Mouse (Mus musculus) E14TG2a.4 (cell line): ENCODE measurements around the gene Klhdc8b.

Experiments used
- H3K27me3 ChIP-seq: 2 replicates; pipeline ENCODE4 v1.6.1; 2014; ENCODE audit warnings: low read length, control low read depth; ENCODE audit not compliant: insufficient read depth
- H3K36me3 ChIP-seq: 2 replicates; pipeline ENCODE4 v1.6.1; 2014; ENCODE audit warnings: low read length, control low read depth; ENCODE audit not compliant: insufficient read depth
- H3K4me1 ChIP-seq: replicated peaks from 2 replicates; pipeline ENCODE4 v1.6.1; 2014; ENCODE audit warnings: low read depth, low read length, control low read depth
- H3K4me3 ChIP-seq: replicated peaks from 2 replicates; pipeline ENCODE4 v1.5.1; 2014; ENCODE audit warnings: mild to moderate bottlenecking, low read length
- H3K9me3 ChIP-seq: 2 replicates; pipeline ENCODE4 v1.6.1; 2014; ENCODE audit warnings: low read length, control low read depth
- CTCF ChIP-seq: conservative IDR thresholded peaks from 2 replicates; pipeline ENCODE4 v1.5.1; 2014; ENCODE audit warnings: low read length
- NANOG ChIP-seq: IDR thresholded peaks from 2 replicates; pipeline ENCODE4 v1.6.1; 2014; ENCODE audit warnings: borderline replicate concordance, low read length, mixed read lengths
- POU5F1 ChIP-seq: IDR thresholded peaks from 2 replicates; pipeline ENCODE4 v1.6.1; 2014; ENCODE audit warnings: low read length, borderline replicate concordance

Klhdc8b gene

GRCm38 (mm10) chr9:108428384-108428783, 33.0 kb downstream of the Klhdc8b start, which contains the start of gene Ccdc36:
Gene Ccdc36 (minus strand): TSS chr9:108428484.
- Histone ChIP-seq H3K27me3 (peaks cover 27% of the 10 kb centered on the region), H3K9me3 (no peaks in the 10 kb centered on the region), H3K36me3 (no peaks in the 10 kb centered on the region), H3K4me1 (peaks cover 7% of the 10 kb centered on the region), H3K4me3 (no peak within 1 kb of the TSS)
- TF ChIP-seq CTCF (no peak), POU5F1 (no peak)

- no peaks in the 10 kb centered on the region for H3K36me3 ChIP-seq
- no peak for TF ChIP-seq CTCF
- no peak for TF ChIP-seq NANOG
- no peak for TF ChIP-seq POU5F1
- H3K9me3 ChIP-seq, result no peaks in the 10 kb centered on the region
- H3K4me1 ChIP-seq, result peaks cover 5% of the 10 kb centered on the region
- no peaks in the 10 kb centered on the region for H3K27me3 ChIP-seq
- H3K4me3 ChIP-seq, result no peak overlapping the region
Measured at GRCm38 (mm10) chr9:108412221-108412620, 49.2 kb downstream of the Klhdc8b start.

GRCm38 (mm10) chr9:108411381-108411942, 49.9 kb downstream of the Klhdc8b start:
- no peak overlapping the region for H3K4me3 ChIP-seq
- no peak for TF ChIP-seq POU5F1
- TF ChIP-seq CTCF, result no peak
- no peak for TF ChIP-seq NANOG
- peaks cover 5% of the 10 kb centered on the region for H3K4me1 ChIP-seq
- no peaks in the 10 kb centered on the region for H3K36me3 ChIP-seq
- no peaks in the 10 kb centered on the region for H3K9me3 ChIP-seq
- H3K27me3 ChIP-seq, result no peaks in the 10 kb centered on the region

GRCm38 (mm10) chr9:108409535-108409934, 51.8 kb downstream of the Klhdc8b start:
- Histone ChIP-seq H3K9me3 (no peaks in the 10 kb centered on the region), H3K36me3 (no peaks in the 10 kb centered on the region), H3K4me3 (no peak overlapping the region), H3K4me1 (peaks cover 12% of the 10 kb centered on the region), H3K27me3 (no peaks in the 10 kb centered on the region)
- TF ChIP-seq POU5F1 (no peak), CTCF (no peak), NANOG (no peak)

GRCm38 (mm10) chr9:108404451-108404850, 56.9 kb downstream of the Klhdc8b start:
- H3K4me1 ChIP-seq, result peaks cover 14% of the 10 kb centered on the region; the same call in 1 of the 2 replicates
- TF ChIP-seq POU5F1, result no peak
- no peak for TF ChIP-seq CTCF
- no peak for TF ChIP-seq NANOG
- no peak overlapping the region for H3K4me3 ChIP-seq
- H3K27me3 ChIP-seq, result no peaks in the 10 kb centered on the region
- H3K9me3 ChIP-seq, result no peaks in the 10 kb centered on the region
- no peaks in the 10 kb centered on the region for H3K36me3 ChIP-seq

GRCm38 (mm10) chr9:108403081-108403480, 58.3 kb downstream of the Klhdc8b start:
- no peaks in the 10 kb centered on the region for H3K27me3 ChIP-seq
- TF ChIP-seq NANOG, result no peak
- TF ChIP-seq CTCF, result no peak
- no peak for TF ChIP-seq POU5F1
- H3K9me3 ChIP-seq, result no peaks in the 10 kb centered on the region
- peaks cover 14% of the 10 kb centered on the region; the same call in 1 of the 2 replicates for H3K4me1 ChIP-seq
- no peak overlapping the region for H3K4me3 ChIP-seq
- no peaks in the 10 kb centered on the region for H3K36me3 ChIP-seq

- Histone ChIP-seq H3K4me3 (no peak overlapping the region), H3K4me1 (peaks cover 14% of the 10 kb centered on the region; the same call in 1 of the 2 replicates), H3K9me3 (no peaks in the 10 kb centered on the region), H3K36me3 (no peaks in the 10 kb centered on the region), H3K27me3 (no peaks in the 10 kb centered on the region)
- TF ChIP-seq POU5F1 (no peak), NANOG (no peak), CTCF (no peak)
Measured at GRCm38 (mm10) chr9:108401186-108401960, 60.0 kb downstream of the Klhdc8b start.

GRCm38 (mm10) chr9:108398324-108398723, 63.1 kb downstream of the Klhdc8b start:
- Histone ChIP-seq H3K9me3 (no peaks in the 10 kb centered on the region), H3K4me3 (no peak overlapping the region), H3K4me1 (peaks cover 18% of the 10 kb centered on the region), H3K27me3 (no peaks in the 10 kb centered on the region), H3K36me3 (no peaks in the 10 kb centered on the region)
- TF ChIP-seq NANOG (no peak), POU5F1 (no peak), CTCF (no peak)
